Comparison of ENCODE assay signal across 11 mouse cellular contexts in the genomic region with DNA sequence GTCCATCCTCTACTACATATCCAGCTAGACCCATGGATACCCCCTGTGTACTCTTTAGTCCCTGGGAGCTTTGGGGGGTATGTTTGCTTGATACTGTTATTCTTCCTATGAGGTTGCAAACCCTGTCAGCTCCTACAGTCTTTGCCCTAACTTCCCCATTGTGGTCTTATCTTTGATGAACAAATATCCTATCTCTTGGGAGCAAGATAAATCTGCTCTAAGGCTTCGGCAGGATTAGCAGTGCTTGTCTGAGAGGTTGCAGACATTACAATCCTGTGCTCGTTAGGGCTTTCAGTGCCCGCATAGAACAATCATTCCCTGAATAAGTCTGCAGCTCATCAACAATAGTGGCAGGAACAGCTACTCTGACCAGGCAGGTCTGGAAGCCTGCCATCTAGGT.
"Had no signal": no experiment of that assay in that cellular context is flagged by ENCODE, and none has a peak within 500 bp of the region (broad histone marks: within the 10 kb centered on the region; RNA-seq: fewer than 3 reads in every experiment).

No protein-coding gene starts in this region.

- H3K27ac ChIP-seq: kidney, postnatal 0 days; liver, embryonic 13.5 days; macrophage had no signal

- H3K9ac ChIP-seq: liver, embryonic 13.5 days; lung, embryonic 14.5 days had no signal

- ATAC-seq: intestine, postnatal 0 days; lung, postnatal 0 days had no signal

- H3K36me3 ChIP-seq: liver, embryonic 13.5 days had no signal

- H3K9me3 ChIP-seq: liver, embryonic 13.5 days had no signal

- H3K27me3 ChIP-seq: liver, embryonic 13.5 days had no signal

- DNase-seq: kidney, adult 2 months; kidney, postnatal 25 days; liver, embryonic 13.5 days; lung, embryonic 14.5 days; midbrain, embryonic 14.5 days; thymus, adult 18-20 months; thymus, postnatal 36 days had no signal

- H3K4me3 ChIP-seq: liver, embryonic 13.5 days had no signal

- H3K4me1 ChIP-seq: liver, embryonic 13.5 days had no signal
